ENCODE assay signal across 9 mouse cellular contexts in the genomic region with DNA sequence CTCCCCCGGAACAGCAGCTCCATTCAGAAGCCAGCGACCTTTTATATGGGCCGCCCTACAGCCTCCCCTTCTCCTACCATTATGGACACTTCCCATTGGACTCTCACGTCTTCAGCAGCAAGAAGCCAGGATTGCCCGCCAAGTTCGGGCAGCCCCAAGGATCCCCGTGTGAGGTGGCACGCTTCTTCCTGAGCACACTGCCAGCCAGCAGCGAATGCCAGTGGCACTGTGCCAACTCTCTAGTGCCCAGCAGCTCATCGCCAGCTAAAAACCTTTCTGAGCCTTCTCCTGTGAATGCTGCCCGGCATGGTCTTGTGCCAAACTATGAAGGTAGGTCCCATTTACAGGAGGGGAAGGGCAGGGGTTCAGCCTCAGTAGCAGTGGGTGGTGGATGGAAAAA. TPM values are rescaled to one million over a fixed set of nuclear protein-coding genes. Genes with fewer than 3 reads are reported as not detected.
DNase-seq lines count a peak whose midpoint lies in the region; ATAC-seq and TF ChIP-seq lines count a peak whose summit lies in the region.
"Had no signal": no experiment of that assay in that cellular context is flagged by ENCODE, and none has a peak within 500 bp of the region (broad histone marks: within the 10 kb centered on the region; RNA-seq: fewer than 3 reads in every experiment).

No protein-coding gene starts in this region.

- no peak for TF ChIP-seq CTCF in hindbrain, postnatal 0 days (IDR thresholded peaks at IDR 0.05; ENCODE audit: low read depth)
- no peak for TF ChIP-seq CTCF in intestine, postnatal 0 days (IDR thresholded peaks at IDR 0.05; ENCODE audit: low read depth)

- no peaks in the 10 kb centered on the region for H3K9me3 ChIP-seq in hindbrain, postnatal 0 days (ENCODE audit: low read length)
- H3K9me3 ChIP-seq in hindbrain, embryonic 13.5 days = no peaks in the 10 kb centered on the region
- no peaks in the 10 kb centered on the region for H3K9me3 ChIP-seq in ES-E14 (ENCODE audit: control insufficient read depth, insufficient read depth, low read depth, low read length)
- no peaks in the 10 kb centered on the region for H3K9me3 ChIP-seq in intestine, postnatal 0 days (ENCODE audit: control insufficient read depth)

- in situ Hi-C loops in ES-E14 (cut with MboI; ENCODE audit: low sequenced_read_pairs in 2 of 2, unreplicated experiment in 2 of 2) = no loop called here

- no peaks in the 10 kb centered on the region for H3K36me3 ChIP-seq in hindbrain, postnatal 0 days (ENCODE audit: insufficient read depth, low read length)
- H3K36me3 ChIP-seq in hindbrain, embryonic 13.5 days = no peaks in the 10 kb centered on the region
- no peaks in the 10 kb centered on the region for H3K36me3 ChIP-seq in ES-E14 (ENCODE audit: control insufficient read depth, insufficient read depth, low read length, poor library complexity, severe bottlenecking)
- no peaks in the 10 kb centered on the region for H3K36me3 ChIP-seq in intestine, postnatal 0 days (ENCODE audit: control insufficient read depth, insufficient read depth)

- no peak overlapping the region for H3K27ac ChIP-seq in hindbrain, postnatal 0 days
- no peak overlapping the region for H3K27ac ChIP-seq in hindbrain, embryonic 13.5 days
- no peak overlapping the region for H3K27ac ChIP-seq in ES-E14 (ENCODE audit: insufficient read depth, low read depth, low read length, poor library complexity, severe bottlenecking)
- H3K27ac ChIP-seq in intestine, postnatal 0 days (ENCODE audit: low read depth, low read length) = no peak overlapping the region

- 0 out of 2 replicates have a peak, but pooled peaks cover 3% of the 10 kb centered on the region for H3K4me1 ChIP-seq in hindbrain, postnatal 0 days (ENCODE audit: insufficient read depth, low read length)
- H3K4me1 ChIP-seq in hindbrain, embryonic 13.5 days (replicated peaks) = peaks cover 20% of the 10 kb centered on the region
- H3K4me1 ChIP-seq in ES-E14 (ENCODE audit: control insufficient read depth in 2 of 2, insufficient read depth in 2 of 2, low read length in 2 of 2, poor library complexity in 1 of 2) = no peaks in the 10 kb centered on the region; a peak in 1 of 4 replicates
- H3K4me1 ChIP-seq in intestine, postnatal 0 days (replicated peaks; ENCODE audit: control insufficient read depth, insufficient read depth, low read length) = no peaks in the 10 kb centered on the region; the same call in 1 of the 2 replicates

- 31% methylated on average over 11 of the region's 11 CpGs for WGBS in hindbrain, postnatal 0 days
- WGBS in hindbrain, embryonic 13.5 days = 63% methylated on average over 11 of the region's 11 CpGs
- WGBS in intestine, postnatal 0 days = 76% methylated on average over 11 of the region's 11 CpGs

- no peak overlapping the region for H3K4me3 ChIP-seq in hindbrain, postnatal 0 days (ENCODE audit: low read length)
- H3K4me3 ChIP-seq in hindbrain, embryonic 13.5 days = no peak overlapping the region
- H3K4me3 ChIP-seq in ES-E14 (ENCODE audit: insufficient read depth in 1 of 2, low read depth in 1 of 2, low read length in 2 of 2, poor library complexity in 1 of 2, severe bottlenecking in 1 of 2) = peak overlapping the region; percentile 10 to 25; a peak in 1 of 4 replicates
- no peak overlapping the region for H3K4me3 ChIP-seq in intestine, postnatal 0 days (ENCODE audit: low read depth, low read length)

- H3K27me3 ChIP-seq in hindbrain, postnatal 0 days (ENCODE audit: insufficient read depth, low read length) = peaks cover 28% of the 10 kb centered on the region
- H3K27me3 ChIP-seq in hindbrain, embryonic 13.5 days = peaks cover 86% of the 10 kb centered on the region
- H3K27me3 ChIP-seq in intestine, postnatal 0 days (replicated peaks; ENCODE audit: control insufficient read depth, insufficient read depth, low read length) = peaks cover 38% of the 10 kb centered on the region

- peak; percentile 89 for DNase-seq in hindbrain, postnatal 0 days (ENCODE audit: low spot score)
- DNase-seq in ES-E14 (ENCODE audit: low read depth, low spot score) = no peak
- DNase-seq in brain, adult 2 months (ENCODE audit: low read depth, low spot score) = peak; percentile 60
- DNase-seq in kidney, adult 9 months = peak; percentile 23
- no peak for DNase-seq in frontal cortex, postnatal 14 days (ENCODE audit: low spot score in 2 of 2)
- no peak for DNase-seq in urinary bladder, postnatal 10 days (ENCODE audit: low spot score)

- peak; percentile 33; the same call in 1 of the 2 replicates for ATAC-seq in hindbrain, postnatal 0 days
- ATAC-seq in hindbrain, embryonic 13.5 days (ENCODE audit: low FRiP score) = no peak
- no peak for ATAC-seq in intestine, postnatal 0 days

- no peak overlapping the region for H3K9ac ChIP-seq in hindbrain, postnatal 0 days (replicated peaks; ENCODE audit: low read length)
- no peak overlapping the region for H3K9ac ChIP-seq in hindbrain, embryonic 13.5 days
- no peak overlapping the region for H3K9ac ChIP-seq in ES-E14 (ENCODE audit: insufficient read depth, low read depth, low read length, poor library complexity, severe bottlenecking)
- H3K9ac ChIP-seq in intestine, postnatal 0 days (ENCODE audit: low read depth, low read length) = no peak overlapping the region

- H3K4me2 ChIP-seq in hindbrain, postnatal 0 days (ENCODE audit: low read depth, low read length) = 0 out of 2 replicates have a peak overlapping the region, but pooled peaks have one; percentile 7
- H3K4me2 ChIP-seq in hindbrain, embryonic 13.5 days = no peak overlapping the region
- H3K4me2 ChIP-seq in intestine, postnatal 0 days (replicated peaks; ENCODE audit: low read depth) = no peak overlapping the region

TF ChIP-seq in ES-E14, 5 proteins besides CTCF, POLR2A, EP300 and RAD21:
- TF ChIP-seq HCFC1 (IDR thresholded peaks at IDR 0.05; ENCODE audit: borderline replicate concordance, insufficient read depth, low read length) (no peak), CHD2 (IDR thresholded peaks at IDR 0.05; ENCODE audit: low read depth, low read length) (no peak), MAFK (IDR thresholded peaks at IDR 0.05; ENCODE audit: insufficient read depth, low read depth, low read length) (no peak), ZNF384 (IDR thresholded peaks at IDR 0.05; ENCODE audit: low read depth, low read length) (no peak), ZC3H11A (IDR thresholded peaks at IDR 0.05; ENCODE audit: borderline replicate concordance, low read depth, low read length) (no peak)

RNA-seq across cellular contexts. Expression of a gene that starts 38.5 kb away (rescaled TPM):
- total RNA-seq in hindbrain, postnatal 0 days (2014; rRNA removed) = 0.11 TPM in 1 of 2 replicates, not detected in the other
- 0.05 TPM in 1 of 2 replicates, not detected in the other for polyA plus RNA-seq in hindbrain, postnatal 0 days (2015; fragmentation: Nextera tagmentation; extraction: Ambion mirVana)
- 0.08 TPM in 1 of 2 replicates, not detected in the other for polyA plus RNA-seq in hindbrain, embryonic 13.5 days (2015; fragmentation: Nextera tagmentation; extraction: Ambion mirVana)
- 0.13 TPM in 1 of 2 replicates, not detected in the other for total RNA-seq in ES-E14 (2012; rRNA removed)
- not detected in 2 replicates for polyA plus RNA-seq in intestine, postnatal 0 days (2015; fragmentation: Nextera tagmentation; extraction: Ambion mirVana)
- polyA plus RNA-seq: large intestine, adult 2 months had no signal

Comparison
In these comparisons a context has a peak if more than half of its experiments do, and no peak if none do; other contexts are left out.
1. DNase-seq: peak in hindbrain, postnatal 0 days (single experiment), brain, adult 2 months (single experiment) and kidney, adult 9 months (single experiment); none in ES-E14 (single experiment), frontal cortex, postnatal 14 days (0 of 2) and urinary bladder, postnatal 10 days (single experiment).
2. H3K4me3 ChIP-seq: peak in ES-E14 (2 of 2); none in hindbrain, postnatal 0 days (single experiment), hindbrain, embryonic 13.5 days (single experiment) and intestine, postnatal 0 days (single experiment).